7 mouse cellular contexts compared by ENCODE assay signal in genomic region chr5:121660897-121661254, GRCm38 (mm10). TPM values are rescaled to one million over a fixed set of nuclear protein-coding genes. Genes with fewer than 3 reads are reported as not detected.
DNase-seq lines count a peak whose midpoint lies in the region; ATAC-seq and TF ChIP-seq lines count a peak whose summit lies in the region.

No protein-coding gene starts in this region.

- peaks cover 14% of the 10 kb centered on the region for H3K36me3 ChIP-seq in forebrain, postnatal 0 days (ENCODE audit: insufficient read depth)
- peaks cover 37% of the 10 kb centered on the region for H3K36me3 ChIP-seq in liver, embryonic 13.5 days
- H3K36me3 ChIP-seq in neural tube, embryonic 13.5 days = peaks cover 32% of the 10 kb centered on the region

- peak overlapping the region; percentile 82 for H3K4me3 ChIP-seq in bone marrow macrophage, adult 2 months (ENCODE audit: insufficient read depth, low read length)
- H3K4me3 ChIP-seq in forebrain, postnatal 0 days (ENCODE audit: low read depth, low read length) = peak overlapping the region; percentile 93
- H3K4me3 ChIP-seq in liver, embryonic 13.5 days (replicated peaks) = peak overlapping the region; percentile 98
- H3K4me3 ChIP-seq in neural tube, embryonic 13.5 days = peak overlapping the region; percentile 86

- no peaks in the 10 kb centered on the region for H3K27me3 ChIP-seq in forebrain, postnatal 0 days (ENCODE audit: insufficient read depth, low read length)
- no peaks in the 10 kb centered on the region for H3K27me3 ChIP-seq in liver, embryonic 13.5 days
- H3K27me3 ChIP-seq in neural tube, embryonic 13.5 days = no peaks in the 10 kb centered on the region

- peak overlapping the region; percentile 27; the same call in 1 of the 2 replicates for H3K27ac ChIP-seq in bone marrow macrophage, adult 2 months (ENCODE audit: insufficient read depth, low read depth, low read length)
- peak overlapping the region; percentile 70 for H3K27ac ChIP-seq in forebrain, postnatal 0 days (ENCODE audit: low read depth, low read length)
- H3K27ac ChIP-seq in liver, embryonic 13.5 days = peak overlapping the region; percentile 84
- peak overlapping the region; percentile 63 for H3K27ac ChIP-seq in neural tube, embryonic 13.5 days (replicated peaks)

- peak; percentile 25; the same call in 1 of the 2 replicates for ATAC-seq in forebrain, postnatal 0 days
- ATAC-seq in liver, embryonic 13.5 days (ENCODE audit: low read depth) = peak; percentile 48
- ATAC-seq in neural tube, embryonic 13.5 days (ENCODE audit: low read depth) = 0 out of 2 replicates have a peak, but pooled peaks have one; percentile 25

- peak overlapping the region; percentile 71 for H3K4me2 ChIP-seq in forebrain, postnatal 0 days (ENCODE audit: low read depth)
- H3K4me2 ChIP-seq in liver, embryonic 13.5 days = peak overlapping the region; percentile 82
- H3K4me2 ChIP-seq in neural tube, embryonic 13.5 days = peak overlapping the region; percentile 88

- H3K9me3 ChIP-seq in forebrain, postnatal 0 days (ENCODE audit: low read length) = no peaks in the 10 kb centered on the region
- no peaks in the 10 kb centered on the region for H3K9me3 ChIP-seq in liver, embryonic 13.5 days (replicated peaks)
- H3K9me3 ChIP-seq in neural tube, embryonic 13.5 days = no peaks in the 10 kb centered on the region

- H3K4me1 ChIP-seq in bone marrow macrophage, adult 2 months (ENCODE audit: control insufficient read depth, insufficient read depth, low read length) = peaks cover 7% of the 10 kb centered on the region; the same call in 1 of the 2 replicates
- peaks cover 12% of the 10 kb centered on the region for H3K4me1 ChIP-seq in forebrain, postnatal 0 days (ENCODE audit: insufficient read depth)
- peaks cover 36% of the 10 kb centered on the region for H3K4me1 ChIP-seq in liver, embryonic 13.5 days (replicated peaks)
- H3K4me1 ChIP-seq in neural tube, embryonic 13.5 days (replicated peaks) = peaks cover 24% of the 10 kb centered on the region

- WGBS in forebrain, postnatal 0 days = 2% methylated on average over 26 of the region's 26 CpGs
- 0% methylated on average over 25 of the region's 26 CpGs for WGBS in liver, embryonic 13.5 days (ENCODE audit: insufficient replicate concordance)
- under 1% methylated on average over 26 of the region's 26 CpGs for WGBS in neural tube, embryonic 13.5 days

- TF ChIP-seq POLR2A in bone marrow macrophage, adult 2 months (IDR thresholded peaks at IDR 0.05; ENCODE audit: borderline replicate concordance, low read depth, low read length) = no peak

- DNase-seq in right cerebral cortex, adult 18-20 months = peak; percentile 40
- no peak for DNase-seq in right cerebral cortex, postnatal 25 days
- DNase-seq in forebrain, postnatal 0 days = peak; percentile 26
- no peak for DNase-seq in liver, embryonic 13.5 days
- no peak for DNase-seq in gastrocnemius, postnatal 10 days

- peak overlapping the region; percentile 84 for H3K9ac ChIP-seq in forebrain, postnatal 0 days
- H3K9ac ChIP-seq in liver, embryonic 13.5 days = peak overlapping the region; percentile 99
- H3K9ac ChIP-seq in neural tube, embryonic 13.5 days = peak overlapping the region; percentile 90

- TF ChIP-seq CTCF in bone marrow macrophage, adult 2 months (IDR thresholded peaks at IDR 0.05; ENCODE audit: low read depth, low read length) = no peak
- no peak for TF ChIP-seq CTCF in forebrain, postnatal 0 days (IDR thresholded peaks at IDR 0.05; ENCODE audit: low read depth)

RNA-seq across cellular contexts. Expression of gene Brap, which starts 0.5 kb away (rescaled TPM):
- 37.7 and 41.2 TPM in 2 replicates for polyA plus RNA-seq in bone marrow macrophage, adult 2 months (2012; ENCODE audit: insufficient read depth, insufficient read length, missing spikeins)
- total RNA-seq in forebrain, postnatal 0 days (2014; rRNA removed) = 51.5 and 56.0 TPM in 2 replicates
- polyA plus RNA-seq in forebrain, postnatal 0 days (2015; fragmentation: Nextera tagmentation; extraction: Ambion mirVana) = 42.7 and 46.6 TPM in 2 replicates
- polyA plus RNA-seq in liver, embryonic 13.5 days (2015; fragmentation: Nextera tagmentation; extraction: Ambion mirVana) = 23.9 and 25.5 TPM in 2 replicates
- polyA plus RNA-seq in neural tube, embryonic 13.5 days (2015; fragmentation: Nextera tagmentation; extraction: Ambion mirVana) = 46.1 and 47.3 TPM in 2 replicates
- 10 to 100 TPM; 24.2 to 26.2 TPM for total RNA-seq in gastrocnemius, postnatal 10 days (2021)

RNA-seq across cellular contexts. Expression of gene Acad10, which starts 0.6 kb away (rescaled TPM):
- polyA plus RNA-seq in bone marrow macrophage, adult 2 months (2012; ENCODE audit: insufficient read depth, insufficient read length, missing spikeins) = 3.3 and 5.5 TPM in 2 replicates
- total RNA-seq in forebrain, postnatal 0 days (2014; rRNA removed) = 2.7 and 3.0 TPM in 2 replicates
- polyA plus RNA-seq in forebrain, postnatal 0 days (2015; fragmentation: Nextera tagmentation; extraction: Ambion mirVana) = 0.59 and 1.1 TPM in 2 replicates
- polyA plus RNA-seq in liver, embryonic 13.5 days (2015; fragmentation: Nextera tagmentation; extraction: Ambion mirVana) = 2.0 and 2.4 TPM in 2 replicates
- 1.3 and 1.6 TPM in 2 replicates for polyA plus RNA-seq in neural tube, embryonic 13.5 days (2015; fragmentation: Nextera tagmentation; extraction: Ambion mirVana)
- 1 to 10 TPM; 5.6 to 6.1 TPM for total RNA-seq in gastrocnemius, postnatal 10 days (2021)

RNA-seq across cellular contexts. Expression of gene Acad12, which starts 42.1 kb away (rescaled TPM):
- 8.6 and 9.0 TPM in 2 replicates for polyA plus RNA-seq in bone marrow macrophage, adult 2 months (2012; ENCODE audit: insufficient read depth, insufficient read length, missing spikeins)
- total RNA-seq in forebrain, postnatal 0 days (2014; rRNA removed) = 1.4 and 2.1 TPM in 2 replicates
- 0.96 and 1.2 TPM in 2 replicates for polyA plus RNA-seq in forebrain, postnatal 0 days (2015; fragmentation: Nextera tagmentation; extraction: Ambion mirVana)
- polyA plus RNA-seq in liver, embryonic 13.5 days (2015; fragmentation: Nextera tagmentation; extraction: Ambion mirVana) = 1.4 TPM in 2 replicates
- polyA plus RNA-seq in neural tube, embryonic 13.5 days (2015; fragmentation: Nextera tagmentation; extraction: Ambion mirVana) = 1.6 and 2.0 TPM in 2 replicates
- 10 to 100 TPM; 10.1 to 10.3 TPM for total RNA-seq in gastrocnemius, postnatal 10 days (2021)

RNA-seq across cellular contexts. Expression of gene Atxn2, which starts 50.3 kb away (rescaled TPM):
- 62.9 and 70.6 TPM in 2 replicates for polyA plus RNA-seq in bone marrow macrophage, adult 2 months (2012; ENCODE audit: insufficient read depth, insufficient read length, missing spikeins)
- total RNA-seq in forebrain, postnatal 0 days (2014; rRNA removed) = 80.3 and 80.6 TPM in 2 replicates
- 71.3 and 92.3 TPM in 2 replicates for polyA plus RNA-seq in forebrain, postnatal 0 days (2015; fragmentation: Nextera tagmentation; extraction: Ambion mirVana)
- 16.0 and 17.6 TPM in 2 replicates for polyA plus RNA-seq in liver, embryonic 13.5 days (2015; fragmentation: Nextera tagmentation; extraction: Ambion mirVana)
- 83.7 and 89.1 TPM in 2 replicates for polyA plus RNA-seq in neural tube, embryonic 13.5 days (2015; fragmentation: Nextera tagmentation; extraction: Ambion mirVana)
- 100 to 1,000 TPM; 127 to 152 TPM for total RNA-seq in gastrocnemius, postnatal 10 days (2021)

Comparison
In these comparisons a context has a peak if more than half of its experiments do, and no peak if none do; other contexts are left out.
1. DNase-seq: peak in right cerebral cortex, adult 18-20 months (single experiment) and forebrain, postnatal 0 days (single experiment); none in right cerebral cortex, postnatal 25 days (single experiment), liver, embryonic 13.5 days (single experiment) and gastrocnemius, postnatal 10 days (single experiment).
2. H3K27ac ChIP-seq: peak in every context shown above with its lines; median percentile 84 in liver, embryonic 13.5 days; 70 in forebrain, postnatal 0 days; 63 in neural tube, embryonic 13.5 days; 27 in bone marrow macrophage, adult 2 months.
3. Peak in every context shown above with its lines, with median percentiles within 50 percentile points of each other: H3K4me3 ChIP-seq, ATAC-seq, H3K4me2 ChIP-seq and H3K9ac ChIP-seq.